Mouse (Mus musculus): ENCODE measurements around the gene Gm20388. TPM values are rescaled to one million over a fixed set of nuclear protein-coding genes. Genes with fewer than 3 reads are reported as not detected.

Gm20388 gene
- polyA plus RNA-seq, 1 experiment from 2014 or later, result not detected

DNA sequence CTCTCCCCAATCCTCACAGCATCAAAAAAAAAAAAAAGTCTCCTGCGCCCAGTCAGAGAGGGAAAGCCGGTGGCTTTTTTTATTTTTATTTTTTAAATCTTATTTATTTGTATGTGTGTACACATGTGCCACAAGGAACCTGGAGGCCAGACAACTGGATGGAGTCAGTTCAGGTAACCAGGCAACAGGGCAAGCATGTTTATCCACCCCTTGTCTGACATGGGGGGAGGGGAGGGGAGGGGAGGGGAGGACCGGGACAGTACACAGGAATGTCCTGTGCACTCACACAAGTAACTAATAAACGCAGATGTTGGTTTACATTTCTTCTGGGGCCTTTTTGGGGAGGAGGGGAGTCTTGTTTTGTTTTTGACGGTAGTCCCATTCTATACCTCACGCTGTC lies 1653.1 kb downstream of the Gm20388 start:
- no peaks in the 10 kb centered on the region for H3K9me3 ChIP-seq (ENCODE audit: control insufficient read depth, low read length)
- TF ChIP-seq EP300 (optimal IDR thresholded peaks at IDR 0.05), result no peak
- no peak for TF ChIP-seq CTCF (IDR thresholded peaks at IDR 0.05; ENCODE audit: low read depth)
- ATAC-seq (ENCODE audit: low FRiP score, low TSS enrichment) (no peak), DNase-seq (ENCODE audit: low spot score) (no peak)
- H3K27me3 ChIP-seq (ENCODE audit: control insufficient read depth, insufficient read depth, low read length), result no peaks in the 10 kb centered on the region
- H3K4me3 ChIP-seq (ENCODE audit: low read depth, low read length), result no peak overlapping the region
- H3K36me3 ChIP-seq (ENCODE audit: control insufficient read depth, insufficient read depth, low read length), result 0 out of 2 replicates have a peak, but pooled peaks cover 3% of the 10 kb centered on the region
- no peak overlapping the region for H3K4me2 ChIP-seq (replicated peaks; ENCODE audit: low read depth)
- WGBS, result 65% methylated on average over 6 of the region's 6 CpGs
- H3K4me1 ChIP-seq (replicated peaks; ENCODE audit: control insufficient read depth, insufficient read depth), result 0 out of 2 replicates have a peak, but pooled peaks cover 3% of the 10 kb centered on the region
- H3K27ac ChIP-seq (replicated peaks), result no peak overlapping the region
- no peak overlapping the region for H3K9ac ChIP-seq (ENCODE audit: low read length)

- WGBS, result 59% methylated on average over 6 of the region's 6 CpGs
- no peak overlapping the region for H3K4me3 ChIP-seq (ENCODE audit: low read depth, low read length)
- H3K9me3 ChIP-seq (ENCODE audit: control insufficient read depth, low read length), result no peaks in the 10 kb centered on the region
- no peaks in the 10 kb centered on the region for H3K27me3 ChIP-seq (ENCODE audit: control insufficient read depth, insufficient read depth, low read length)
- TF ChIP-seq CTCF (IDR thresholded peaks at IDR 0.05; ENCODE audit: low read depth) (no peak), EP300 (optimal IDR thresholded peaks at IDR 0.05) (no peak)
- ATAC-seq (ENCODE audit: low FRiP score, low TSS enrichment), result no peak
- no peak overlapping the region for H3K9ac ChIP-seq (ENCODE audit: low read length)
- DNase-seq (ENCODE audit: low spot score), result no peak
- H3K4me2 ChIP-seq (replicated peaks; ENCODE audit: low read depth), result no peak overlapping the region
- no peak overlapping the region for H3K27ac ChIP-seq (replicated peaks)
- H3K4me1 ChIP-seq (replicated peaks; ENCODE audit: control insufficient read depth, insufficient read depth), result no peaks in the 10 kb centered on the region
- H3K36me3 ChIP-seq (ENCODE audit: control insufficient read depth, insufficient read depth, low read length), result 0 out of 2 replicates have a peak, but pooled peaks cover 3% of the 10 kb centered on the region
Measured at GRCm38 (mm10) chr8:121568321-121568720, 1657.7 kb downstream of the Gm20388 start.

DNA sequence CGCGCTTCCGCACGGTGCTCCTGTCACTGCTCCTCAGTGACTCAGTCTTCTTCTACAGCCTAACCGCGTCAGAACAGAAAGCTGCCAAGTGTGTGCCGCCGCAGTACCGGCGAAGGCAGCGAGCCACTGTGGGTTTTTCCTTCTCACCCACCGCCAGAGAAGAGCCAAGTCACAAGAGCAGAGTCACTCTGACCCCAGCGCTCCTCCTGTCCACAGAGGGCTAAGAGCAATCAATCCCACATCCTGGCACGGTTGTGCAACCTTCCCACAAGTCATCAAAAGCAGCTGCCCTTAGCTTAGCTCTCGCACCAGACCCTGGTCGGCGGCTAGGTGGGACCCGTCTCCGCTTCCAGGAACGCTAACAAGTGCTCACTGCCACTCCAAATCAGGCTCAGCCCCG lies 1659.7 kb downstream of the Gm20388 start:
- DNase-seq (ENCODE audit: low spot score) (no peak), ATAC-seq (ENCODE audit: low FRiP score, low TSS enrichment) (no peak)
- H3K27ac ChIP-seq (replicated peaks), result no peak overlapping the region
- H3K36me3 ChIP-seq (ENCODE audit: control insufficient read depth, insufficient read depth, low read length), result 0 out of 2 replicates have a peak, but pooled peaks cover under 1% of the 10 kb centered on the region
- 69% methylated on average over 21 of the region's 21 CpGs for WGBS
- H3K4me3 ChIP-seq (ENCODE audit: low read depth, low read length), result no peak overlapping the region
- H3K4me1 ChIP-seq (replicated peaks; ENCODE audit: control insufficient read depth, insufficient read depth), result no peaks in the 10 kb centered on the region
- no peaks in the 10 kb centered on the region for H3K9me3 ChIP-seq (ENCODE audit: control insufficient read depth, low read length)
- no peak overlapping the region for H3K9ac ChIP-seq (ENCODE audit: low read length)
- TF ChIP-seq EP300 (optimal IDR thresholded peaks at IDR 0.05) (no peak), CTCF (IDR thresholded peaks at IDR 0.05; ENCODE audit: low read depth) (no peak)
- H3K27me3 ChIP-seq (ENCODE audit: control insufficient read depth, insufficient read depth, low read length), result no peaks in the 10 kb centered on the region
- H3K4me2 ChIP-seq (replicated peaks; ENCODE audit: low read depth), result no peak overlapping the region

DNA sequence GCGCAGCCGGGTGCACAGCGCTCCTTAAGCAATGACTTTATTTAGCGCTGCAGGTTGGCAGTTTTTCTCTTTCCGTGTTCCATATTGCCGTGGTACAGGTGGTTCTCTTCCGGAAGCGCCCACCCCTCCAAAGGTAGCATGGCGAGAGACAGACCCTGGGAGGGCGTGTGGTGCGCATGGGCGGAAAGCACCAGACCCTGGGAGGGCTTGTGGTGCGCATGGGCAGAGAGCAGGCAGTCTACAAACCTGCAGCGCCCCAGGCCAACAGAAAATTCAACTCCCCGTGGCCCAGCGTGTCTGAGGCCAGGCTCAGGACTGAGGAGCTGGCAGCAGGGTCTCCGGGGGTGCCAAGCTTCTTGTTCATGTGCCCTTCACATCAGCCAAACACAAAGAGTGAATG lies 1660.2 kb downstream of the Gm20388 start:
- Histone ChIP-seq H3K27ac (replicated peaks) (no peak overlapping the region), H3K27me3 (ENCODE audit: control insufficient read depth, insufficient read depth, low read length) (no peaks in the 10 kb centered on the region), H3K4me3 (ENCODE audit: low read depth, low read length) (no peak overlapping the region), H3K4me1 (replicated peaks; ENCODE audit: control insufficient read depth, insufficient read depth) (no peaks in the 10 kb centered on the region), H3K36me3 (ENCODE audit: control insufficient read depth, insufficient read depth, low read length) (no peaks in the 10 kb centered on the region), H3K9me3 (ENCODE audit: control insufficient read depth, low read length) (no peaks in the 10 kb centered on the region), H3K9ac (ENCODE audit: low read length) (no peak overlapping the region), H3K4me2 (replicated peaks; ENCODE audit: low read depth) (no peak overlapping the region)
- no peak for DNase-seq (ENCODE audit: low spot score)
- no peak for ATAC-seq (ENCODE audit: low FRiP score, low TSS enrichment)
- 77% methylated on average over 17 of the region's 17 CpGs for WGBS
- no peak for TF ChIP-seq CTCF (IDR thresholded peaks at IDR 0.05; ENCODE audit: low read depth)
- no peak for TF ChIP-seq EP300 (optimal IDR thresholded peaks at IDR 0.05)

- Histone ChIP-seq H3K36me3 (ENCODE audit: control insufficient read depth, insufficient read depth, low read length) (no peaks in the 10 kb centered on the region), H3K4me2 (replicated peaks; ENCODE audit: low read depth) (no peak overlapping the region), H3K27me3 (ENCODE audit: control insufficient read depth, insufficient read depth, low read length) (no peaks in the 10 kb centered on the region), H3K27ac (replicated peaks) (no peak overlapping the region), H3K4me3 (ENCODE audit: low read depth, low read length) (no peak overlapping the region), H3K9me3 (ENCODE audit: control insufficient read depth, low read length) (no peaks in the 10 kb centered on the region), H3K4me1 (replicated peaks; ENCODE audit: control insufficient read depth, insufficient read depth) (peaks cover 4% of the 10 kb centered on the region; the same call in 1 of the 2 replicates), H3K9ac (ENCODE audit: low read length) (no peak overlapping the region)
- TF ChIP-seq CTCF (IDR thresholded peaks at IDR 0.05; ENCODE audit: low read depth) (no peak), EP300 (optimal IDR thresholded peaks at IDR 0.05) (no peak)
- ATAC-seq (ENCODE audit: low FRiP score, low TSS enrichment) (no peak), DNase-seq (ENCODE audit: low spot score) (no peak)
- WGBS, result 75% methylated on average over 7 of the region's 7 CpGs
Measured at GRCm38 (mm10) chr8:121572121-121572520, 1661.5 kb downstream of the Gm20388 start.

GRCm38 (mm10) chr8:121573275-121573674 lies 1662.6 kb downstream of the Gm20388 start:
- no peak overlapping the region for H3K4me3 ChIP-seq (ENCODE audit: low read depth, low read length)
- no peaks in the 10 kb centered on the region for H3K27me3 ChIP-seq (ENCODE audit: control insufficient read depth, insufficient read depth, low read length)
- H3K9ac ChIP-seq (ENCODE audit: low read length), result no peak overlapping the region
- no peak overlapping the region for H3K4me2 ChIP-seq (replicated peaks; ENCODE audit: low read depth)
- peaks cover 11% of the 10 kb centered on the region; the same call in 1 of the 2 replicates for H3K4me1 ChIP-seq (replicated peaks; ENCODE audit: control insufficient read depth, insufficient read depth)
- H3K9me3 ChIP-seq (ENCODE audit: control insufficient read depth, low read length), result no peaks in the 10 kb centered on the region
- DNase-seq (ENCODE audit: low spot score), result peak; percentile 79
- no peak overlapping the region for H3K27ac ChIP-seq (replicated peaks)
- TF ChIP-seq CTCF (IDR thresholded peaks at IDR 0.05; ENCODE audit: low read depth) (no peak), EP300 (optimal IDR thresholded peaks at IDR 0.05) (no peak)
- ATAC-seq (ENCODE audit: low FRiP score, low TSS enrichment), result peak; percentile 87
- WGBS, result 11% methylated on average over 3 of the region's 3 CpGs
- no peaks in the 10 kb centered on the region for H3K36me3 ChIP-seq (ENCODE audit: control insufficient read depth, insufficient read depth, low read length)
